Mouse (Mus musculus) kidney, postnatal 25 days (tissue): Measurements from ENCODE around the gene Zfp579.
A peak's percentile ranks its signal among the peaks of the same experiment; 100 is the strongest.
"Not testable (repeated sequence)": the region's sequence is repeated elsewhere in the genome, so short reads cannot be mapped to it uniquely, and the experiment has no call there.

Source experiments
- DNase-seq, 2 experiments: peaks; one replicate each; pipeline ENCODE4 v3.0.0; 2021; ENCODE audit warnings: mixed read lengths in 2 of 2

The Zfp579 gene

DNA sequence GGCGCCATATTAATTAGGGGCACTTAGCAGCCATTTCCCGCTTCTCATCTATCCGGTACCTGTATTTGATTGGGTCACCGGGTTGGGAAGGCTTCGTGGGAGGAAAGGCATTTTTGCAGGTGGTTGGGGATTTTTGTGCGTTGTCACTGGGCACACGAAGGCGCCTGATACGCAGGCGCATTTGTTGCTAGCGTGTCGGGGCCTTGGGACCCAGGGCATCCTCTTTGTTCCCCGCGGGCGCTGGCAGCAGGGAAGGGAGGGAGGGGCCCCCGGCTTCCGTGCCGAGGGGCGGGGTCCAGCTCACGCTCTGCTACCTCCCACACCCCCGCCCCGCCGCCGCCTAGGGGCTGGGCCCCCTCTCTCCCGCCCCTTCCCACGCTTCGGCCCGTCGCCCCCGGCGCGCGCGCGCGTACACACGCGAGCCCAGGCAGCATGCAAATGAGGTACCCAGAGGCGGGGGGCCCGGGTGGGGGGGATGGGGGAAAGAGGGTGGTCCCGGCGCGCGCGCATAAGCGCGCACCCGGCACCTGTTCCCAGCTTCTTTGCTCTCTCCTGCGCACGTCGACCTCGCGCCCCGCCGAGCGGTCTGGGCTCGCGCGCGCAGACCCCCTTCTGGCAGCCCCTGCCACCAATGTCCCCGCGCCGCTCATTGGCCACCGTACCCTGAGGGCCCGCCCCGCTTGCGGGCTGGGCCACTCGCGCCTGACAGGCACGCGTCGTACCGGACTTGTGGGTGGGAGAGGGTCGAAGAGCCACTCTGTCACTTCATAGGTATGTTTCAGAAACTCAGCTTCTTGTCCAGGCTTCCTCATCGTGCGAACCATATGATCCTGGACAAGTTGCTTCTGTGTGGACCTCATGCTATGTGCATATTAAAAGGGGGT is 19.4 kb upstream of the Zfp579 start, which contains the start of gene Gm44973:
Gene Gm44973 (plus strand): TSS at position 379 of the 884 bp plus-strand sequence.
- peak; percentile 96 to 98 for DNase-seq

DNA sequence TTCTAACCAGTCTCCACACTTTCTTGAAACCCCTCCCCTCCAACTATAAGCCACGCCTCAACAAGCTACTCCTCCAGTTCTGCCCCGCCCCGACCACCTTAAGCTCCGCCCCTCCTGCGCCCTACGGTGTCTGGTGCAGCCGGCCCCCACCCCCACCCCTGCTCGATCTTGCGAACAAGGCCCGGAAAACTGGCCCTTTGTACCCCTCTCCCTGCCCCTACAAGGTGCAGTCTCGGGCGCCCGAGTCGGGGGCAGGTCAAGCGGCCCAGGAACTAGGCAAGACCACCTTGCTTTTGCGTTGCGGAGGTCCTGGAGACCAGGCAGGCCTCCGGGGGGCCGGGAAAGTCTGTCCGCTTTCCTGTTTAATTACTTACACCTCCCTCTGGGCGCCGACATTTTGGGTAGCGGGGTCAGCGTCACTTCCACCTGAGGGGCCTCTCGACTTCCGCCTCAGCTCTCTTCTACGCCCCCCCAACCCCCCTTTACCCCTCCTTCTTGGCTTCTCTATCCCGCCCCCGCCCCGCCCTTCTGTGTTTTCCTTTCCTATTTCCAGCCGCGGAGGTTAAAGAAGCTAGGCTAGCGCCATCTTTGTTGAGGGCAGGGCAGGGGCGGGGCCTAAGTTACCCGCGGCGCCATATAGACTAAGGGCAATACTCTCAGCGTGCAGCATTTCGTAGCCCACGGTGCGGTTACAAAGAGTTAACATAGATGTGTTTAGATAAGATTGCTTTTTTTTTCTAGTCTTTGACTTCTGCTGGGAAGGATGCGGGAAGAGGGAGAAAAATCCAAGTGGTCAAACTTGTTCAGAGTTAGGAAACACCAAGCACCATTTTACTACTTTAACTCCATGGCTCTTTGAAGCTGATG is 18.5 kb upstream of the Zfp579 start, which contains the start of the genes Zfp524 and Fiz1:
Gene Zfp524 (plus strand): TSS at position 165 of the 867 bp plus-strand sequence.
Gene Fiz1 (minus strand): TSS at position 447 of the 867 bp plus-strand sequence.
- DNase-seq = peak; percentile 97 to 98

GRCm38 (mm10) chr7:5012681-5013513 is 16.9 kb upstream of the Zfp579 start:
- DNase-seq = no peak

GRCm38 (mm10) chr7:5008229-5008628 is 12.3 kb upstream of the Zfp579 start:
- no peak for DNase-seq

GRCm38 (mm10) chr7:5002876-5003275 is 6.9 kb upstream of the Zfp579 start:
- DNase-seq = not testable (repeated sequence)

- peak; percentile 43 to 45 for DNase-seq
These were observed 3.9 kb upstream of the Zfp579 start for GRCm38 (mm10) chr7:4999876-5000275.

DNA sequence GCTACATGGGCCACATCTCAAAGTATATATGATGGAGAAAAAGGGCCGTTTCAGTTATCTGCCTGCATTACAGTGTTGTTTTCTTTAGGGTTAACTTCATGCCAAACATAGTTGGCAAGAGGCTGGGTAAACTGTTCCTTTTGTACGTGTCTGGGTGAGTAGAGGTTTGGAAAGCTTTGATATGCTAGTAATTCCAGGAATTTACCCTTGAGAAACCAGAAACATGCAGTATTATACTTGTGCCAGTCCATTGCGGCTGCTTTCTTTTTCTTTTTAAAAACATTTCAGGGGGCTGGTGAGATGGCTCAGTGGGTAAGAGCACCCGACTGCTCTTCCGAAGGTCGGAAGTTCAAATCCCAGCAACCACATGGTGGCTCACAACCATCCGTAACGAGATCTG is 976 bp upstream of the Zfp579 start:
- DNase-seq = no peak

- no peak for DNase-seq
These were observed 523 bp downstream of the Zfp579 start for GRCm38 (mm10) chr7:4995268-4996002.

DNA sequence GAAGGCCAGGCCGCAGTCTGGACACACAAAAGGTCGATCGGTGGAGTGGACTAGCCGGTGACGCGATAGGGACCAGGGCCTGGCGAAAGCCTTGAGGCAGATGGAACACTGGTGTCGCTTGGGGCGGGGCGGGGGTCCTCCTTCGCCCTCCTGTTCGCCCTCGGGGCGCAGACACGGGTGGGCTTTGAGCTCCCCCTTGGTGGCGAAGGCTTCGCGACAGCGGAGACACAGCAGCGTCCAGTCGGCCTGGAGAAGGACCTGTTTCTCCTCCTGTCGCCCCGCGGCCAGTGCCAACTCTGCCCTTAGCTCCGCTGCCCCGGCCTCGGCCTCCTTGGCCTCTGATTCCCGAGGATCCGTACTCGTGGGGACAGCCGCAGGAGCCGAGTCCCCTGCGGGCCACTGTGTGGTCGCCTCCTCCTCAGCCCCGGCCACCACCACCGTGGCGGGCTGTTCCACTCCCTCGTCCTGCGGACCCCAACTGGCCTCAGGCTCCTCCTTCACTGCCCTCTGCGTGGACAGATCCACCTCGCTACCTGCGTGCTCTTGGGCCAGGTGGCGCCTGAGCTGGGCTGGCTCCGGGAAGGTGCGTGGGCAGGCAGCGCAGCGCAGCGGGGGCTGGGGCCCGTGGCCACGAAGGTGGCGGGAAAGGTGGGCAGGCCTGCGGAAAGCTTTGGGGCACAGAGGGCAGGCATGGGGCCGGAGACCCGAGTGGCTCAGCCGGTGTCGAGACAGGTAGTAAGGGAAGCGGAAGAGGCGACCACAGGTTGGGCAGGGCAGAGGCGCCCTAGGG is 1.8 kb downstream of the Zfp579 start:
- peak in 1 of 2 experiments; percentile 41 for DNase-seq

GRCm38 (mm10) chr7:4993347-4993998 is 2.5 kb downstream of the Zfp579 start:
- no peak for DNase-seq

DNA sequence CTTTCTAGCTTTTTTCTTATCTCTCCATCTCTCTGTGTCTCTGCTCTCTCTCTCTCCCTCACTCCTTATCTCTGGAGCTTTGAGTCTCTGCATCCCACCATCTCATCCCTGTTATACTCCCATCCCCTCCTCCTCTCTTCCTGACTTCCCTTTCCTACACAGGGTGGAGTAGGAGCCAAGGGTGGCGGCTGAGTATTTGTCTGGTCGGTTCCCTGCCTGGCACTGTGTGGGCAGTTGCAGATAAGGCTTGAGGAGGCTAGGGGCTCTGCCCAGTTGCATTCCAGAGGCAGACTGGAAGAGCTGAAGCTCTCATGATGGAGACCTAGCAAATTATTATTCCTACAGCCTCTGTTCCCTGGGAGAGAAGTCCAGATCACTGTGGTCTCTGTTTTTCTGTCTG is 7.7 kb downstream of the Zfp579 start:
- DNase-seq = no peak

DNA sequence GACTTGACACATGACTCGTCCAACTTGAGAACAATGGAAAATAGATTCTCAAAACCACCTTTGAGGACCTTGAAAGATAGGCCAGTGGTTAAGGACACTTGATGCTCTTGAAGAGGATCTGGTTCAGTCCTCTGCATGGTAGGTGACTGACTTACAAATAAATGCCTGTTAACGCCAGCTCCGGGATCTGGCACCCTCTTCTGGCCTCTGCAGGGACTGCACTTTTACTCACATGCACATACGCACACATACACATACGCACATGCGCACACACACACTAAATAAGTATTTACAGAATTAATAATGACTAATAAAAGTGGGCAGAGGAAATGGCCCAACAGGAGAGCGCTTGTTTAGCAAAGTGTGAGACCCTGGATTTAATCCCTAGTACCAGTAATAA is 19.1 kb downstream of the Zfp579 start:
- DNase-seq = no peak

GRCm38 (mm10) chr7:4975455-4975854 is 20.5 kb downstream of the Zfp579 start:
- peak in 1 of 2 experiments; percentile 12 for DNase-seq

DNA sequence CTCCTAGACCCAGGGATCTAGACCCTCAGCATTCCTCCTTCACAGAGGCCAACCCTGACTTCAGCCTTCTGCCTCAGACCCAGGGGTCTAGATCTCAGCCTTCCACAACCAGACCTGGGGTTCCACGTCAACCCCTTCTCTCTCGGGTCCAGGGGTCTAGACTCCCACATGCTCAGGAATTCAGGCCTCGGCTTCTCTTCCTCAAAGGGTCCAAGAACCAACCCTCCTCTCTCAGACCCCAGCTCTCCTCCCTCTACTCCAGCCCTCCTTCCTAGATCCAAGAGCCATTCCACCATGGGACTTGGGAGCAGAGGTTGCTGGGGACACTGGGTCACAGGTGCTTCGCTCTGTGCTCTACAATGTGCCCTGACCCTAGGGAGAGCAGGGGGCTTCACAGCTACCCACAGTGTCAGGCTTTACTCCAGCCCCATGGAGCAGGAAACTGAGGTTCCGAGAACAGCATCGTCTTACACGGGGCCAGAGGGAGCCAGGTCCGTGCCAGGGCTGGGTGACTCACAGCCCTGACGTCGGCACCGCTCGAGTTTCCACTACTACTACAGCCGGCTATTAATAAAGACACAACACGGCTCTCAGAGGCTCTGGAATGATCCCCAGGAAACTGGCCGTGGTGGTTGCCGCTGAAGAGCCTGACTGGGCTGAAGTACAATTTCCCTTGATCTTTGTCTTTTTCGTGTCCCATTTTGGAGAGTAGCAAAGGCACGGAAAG is 23.5 kb downstream of the Zfp579 start:
- DNase-seq = peak; percentile 13 to 17

GRCm38 (mm10) chr7:4971710-4972109 is 24.2 kb downstream of the Zfp579 start:
- DNase-seq = no peak

DNA sequence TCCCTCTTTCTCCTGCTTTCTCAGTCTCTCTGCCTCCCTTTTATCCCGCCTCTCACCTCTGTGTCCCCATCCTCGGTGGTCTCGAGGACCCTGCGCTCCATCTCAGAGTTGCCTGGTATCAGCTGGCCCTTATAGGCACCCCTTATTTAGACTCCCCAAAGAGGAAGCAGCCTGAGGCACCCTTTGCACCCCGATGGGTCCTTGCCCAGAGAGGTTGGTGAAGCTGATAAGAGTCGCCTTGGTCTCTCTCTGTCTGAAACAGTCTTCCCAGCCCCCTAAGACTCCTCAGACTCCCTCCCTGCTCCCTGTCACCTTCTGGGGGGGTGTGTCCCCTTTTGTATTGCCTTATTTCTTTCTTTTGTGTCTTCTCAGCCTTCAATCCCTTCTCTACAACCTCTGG is 24.9 kb downstream of the Zfp579 start, which contains the start of gene Sbk3:
Gene Sbk3 (minus strand): TSS at position 101 of the 400 bp plus-strand sequence.
- no peak for DNase-seq

DNA sequence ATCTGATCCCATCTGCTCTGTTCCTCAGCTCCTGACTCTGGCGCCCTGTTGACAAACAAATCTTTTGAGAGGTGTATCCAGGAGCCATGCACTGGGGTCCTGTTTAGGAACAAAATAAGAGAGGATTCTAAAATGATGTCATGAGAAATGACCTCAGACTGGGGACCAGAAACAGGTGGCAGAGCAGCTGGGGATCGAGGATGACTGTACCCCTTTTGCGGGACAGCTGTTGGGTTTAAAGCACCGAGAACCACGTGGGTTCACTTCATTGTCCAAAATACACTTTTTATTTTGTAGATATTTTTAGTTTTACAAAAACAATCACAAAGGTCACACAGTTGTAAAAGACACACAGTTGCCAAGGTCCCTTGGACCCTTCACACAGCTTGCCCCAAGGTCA is 31.0 kb downstream of the Zfp579 start:
- no peak for DNase-seq

DNA sequence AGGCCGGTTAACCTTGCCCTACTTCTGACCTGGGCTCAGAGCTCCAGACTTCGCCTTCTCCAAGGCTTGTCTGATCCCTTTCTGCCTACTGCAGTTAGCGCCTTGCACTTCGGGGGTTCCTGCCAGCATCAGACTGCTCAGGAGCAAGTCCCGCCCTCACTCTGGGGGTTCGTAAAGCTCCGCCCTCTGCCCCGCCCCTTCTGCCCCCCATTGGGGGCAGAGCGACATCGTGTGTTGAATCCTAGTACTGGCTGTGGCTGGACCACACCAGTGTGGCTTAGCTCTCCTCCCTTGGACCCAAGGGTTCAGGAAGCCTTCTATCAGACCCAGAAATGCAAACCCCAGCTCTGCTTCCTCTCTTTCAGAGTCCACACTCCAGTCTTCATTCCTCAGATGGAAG is 31.7 kb downstream of the Zfp579 start, which contains the start of gene Sbk2:
Gene Sbk2 (minus strand): TSS at position 135 of the 400 bp plus-strand sequence.
- peak; percentile 85 for DNase-seq

DNA sequence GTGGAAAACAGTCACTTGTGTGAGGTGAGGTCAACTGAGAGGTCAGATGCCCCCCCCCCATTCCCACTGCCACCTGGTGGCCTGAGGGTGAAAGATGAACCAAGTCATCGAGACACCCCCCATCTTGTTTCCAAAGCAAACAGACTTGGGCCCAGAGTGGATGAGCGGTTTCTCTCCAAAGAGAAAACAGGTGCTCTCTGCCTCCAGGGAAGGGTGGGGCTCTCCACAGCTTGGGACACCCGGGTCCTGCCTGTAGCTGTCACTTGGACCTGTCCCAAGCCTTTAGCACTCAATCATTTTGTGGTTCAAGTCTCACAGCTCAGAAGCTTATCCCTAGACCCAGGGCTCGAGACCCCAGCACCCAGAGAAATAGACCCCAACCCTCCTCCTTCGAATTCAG is 32.4 kb downstream of the Zfp579 start:
- no peak for DNase-seq
